Mouse (Mus musculus): Measurements from ENCODE around the gene Col5a2. TPM values are rescaled to one million over a fixed set of nuclear protein-coding genes. Genes with fewer than 3 reads are reported as not detected.
"Not testable (repeated sequence)": the region's sequence is repeated elsewhere in the genome, so short reads cannot be mapped to it uniquely, and the experiment has no call there.

Col5a2 gene
- total and polyA plus RNA-seq, 2 experiments from 2014 or later = 5.7 to 37.0 TPM

- no peaks in the 10 kb centered on the region for H3K27me3 ChIP-seq (ENCODE audit: insufficient read depth, low read length)
- no peak overlapping the region for H3K27ac ChIP-seq (ENCODE audit: low read depth, low read length)
- H3K4me3 ChIP-seq (ENCODE audit: low read depth, low read length) = no peak overlapping the region
- no peak overlapping the region for H3K9ac ChIP-seq
- no peak for ATAC-seq
- H3K4me1 ChIP-seq (ENCODE audit: insufficient read depth) = no peaks in the 10 kb centered on the region
- no peaks in the 10 kb centered on the region for H3K9me3 ChIP-seq (ENCODE audit: low read length)
- no peak for DNase-seq
- H3K4me2 ChIP-seq (ENCODE audit: low read depth) = no peak overlapping the region
- no peaks in the 10 kb centered on the region for H3K36me3 ChIP-seq (ENCODE audit: insufficient read depth)
- TF ChIP-seq CTCF (IDR thresholded peaks at IDR 0.05; ENCODE audit: low read depth) = no peak
- WGBS = 76% methylated on average over 4 of the region's 4 CpGs
These were observed 72.6 kb downstream of the Col5a2 start for GRCm38 (mm10) chr1:45430520-45430919.

GRCm38 (mm10) chr1:45429145-45429544 lies 73.9 kb downstream of the Col5a2 start:
- not testable (repeated sequence) for H3K4me3 ChIP-seq (ENCODE audit: low read depth, low read length); H3K9ac ChIP-seq; H3K4me1 ChIP-seq (ENCODE audit: insufficient read depth); ATAC-seq; DNase-seq; H3K27me3 ChIP-seq (ENCODE audit: insufficient read depth, low read length); H3K4me2 ChIP-seq (ENCODE audit: low read depth); H3K9me3 ChIP-seq (ENCODE audit: low read length); H3K27ac ChIP-seq (ENCODE audit: low read depth, low read length); H3K36me3 ChIP-seq (ENCODE audit: insufficient read depth)
- WGBS = 88% methylated on average over 5 of the region's 5 CpGs

DNA sequence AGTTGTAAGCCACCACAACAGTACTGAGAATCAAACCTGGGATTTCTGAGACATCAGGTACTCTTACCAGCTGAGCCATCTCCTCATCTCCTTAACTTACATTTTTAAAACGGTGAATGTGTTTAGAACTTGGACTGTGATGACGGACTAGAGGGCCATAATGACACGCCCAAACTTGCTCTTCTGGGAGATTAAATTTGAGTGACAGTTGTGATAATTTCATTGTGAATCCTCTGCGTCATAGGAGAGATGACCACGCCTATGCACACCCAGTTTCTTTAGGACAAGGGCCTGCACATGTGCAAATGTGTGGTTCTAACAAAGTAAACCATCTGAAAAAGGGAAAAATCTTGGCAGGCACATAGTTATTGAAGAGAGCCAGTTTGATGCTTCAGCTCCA lies 79.2 kb downstream of the Col5a2 start:
- TF ChIP-seq CTCF (IDR thresholded peaks at IDR 0.05; ENCODE audit: low read depth) = no peak
- no peaks in the 10 kb centered on the region for H3K36me3 ChIP-seq (ENCODE audit: insufficient read depth)
- H3K4me1 ChIP-seq (ENCODE audit: insufficient read depth) = no peaks in the 10 kb centered on the region
- H3K9ac ChIP-seq = no peak overlapping the region
- H3K27me3 ChIP-seq (ENCODE audit: insufficient read depth, low read length) = no peaks in the 10 kb centered on the region
- H3K9me3 ChIP-seq (ENCODE audit: low read length) = no peaks in the 10 kb centered on the region
- ATAC-seq (no peak), DNase-seq (no peak)
- H3K4me3 ChIP-seq (ENCODE audit: low read depth, low read length) = no peak overlapping the region
- WGBS = 87% methylated on average over 5 of the region's 5 CpGs
- no peak overlapping the region for H3K27ac ChIP-seq (ENCODE audit: low read depth, low read length)
- H3K4me2 ChIP-seq (ENCODE audit: low read depth) = no peak overlapping the region

GRCm38 (mm10) chr1:45420554-45420953 lies 82.5 kb downstream of the Col5a2 start:
- TF ChIP-seq CTCF (IDR thresholded peaks at IDR 0.05; ENCODE audit: low read depth) = no peak
- no peaks in the 10 kb centered on the region for H3K4me1 ChIP-seq (ENCODE audit: insufficient read depth)
- H3K4me3 ChIP-seq (ENCODE audit: low read depth, low read length) = no peak overlapping the region
- no peak for ATAC-seq
- no peak overlapping the region for H3K9ac ChIP-seq
- no peak overlapping the region for H3K4me2 ChIP-seq (ENCODE audit: low read depth)
- no peak for DNase-seq
- no peaks in the 10 kb centered on the region for H3K9me3 ChIP-seq (ENCODE audit: low read length)
- H3K36me3 ChIP-seq (ENCODE audit: insufficient read depth) = no peaks in the 10 kb centered on the region
- H3K27ac ChIP-seq (ENCODE audit: low read depth, low read length) = no peak overlapping the region
- H3K27me3 ChIP-seq (ENCODE audit: insufficient read depth, low read length) = no peaks in the 10 kb centered on the region

DNA sequence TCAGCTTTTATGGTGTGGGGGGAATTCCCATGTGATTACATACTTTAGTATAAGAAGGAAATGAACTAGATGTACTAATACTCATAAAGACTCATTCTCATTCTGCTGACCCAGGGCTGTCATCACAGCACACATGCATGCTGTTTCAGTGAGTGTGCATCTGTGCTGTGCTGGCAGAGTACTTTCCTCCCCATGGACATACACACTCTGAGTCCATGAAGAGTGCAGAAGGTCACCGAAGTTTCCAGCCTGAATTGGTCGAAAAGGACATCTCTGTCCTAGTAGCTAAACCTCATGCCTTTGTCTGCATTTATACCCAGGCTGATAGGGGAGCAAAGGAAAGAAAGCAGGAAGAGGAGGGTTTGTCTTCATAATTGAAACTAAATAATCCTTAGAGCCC lies 83.2 kb downstream of the Col5a2 start:
- Histone ChIP-seq H3K4me3 (ENCODE audit: low read depth, low read length) (no peak overlapping the region), H3K9ac (no peak overlapping the region), H3K27ac (ENCODE audit: low read depth, low read length) (no peak overlapping the region), H3K4me2 (ENCODE audit: low read depth) (no peak overlapping the region), H3K36me3 (ENCODE audit: insufficient read depth) (no peaks in the 10 kb centered on the region), H3K4me1 (ENCODE audit: insufficient read depth) (no peaks in the 10 kb centered on the region), H3K27me3 (ENCODE audit: insufficient read depth, low read length) (no peaks in the 10 kb centered on the region), H3K9me3 (ENCODE audit: low read length) (no peaks in the 10 kb centered on the region)
- DNase-seq (no peak), ATAC-seq (no peak)
- TF ChIP-seq CTCF (IDR thresholded peaks at IDR 0.05; ENCODE audit: low read depth) = no peak
- WGBS = 78% methylated on average over 2 of the region's 2 CpGs

GRCm38 (mm10) chr1:45381866-45382265 lies 121.2 kb downstream of the Col5a2 start:
- no peaks in the 10 kb centered on the region for H3K4me1 ChIP-seq (ENCODE audit: insufficient read depth)
- no peak overlapping the region for H3K4me3 ChIP-seq (ENCODE audit: low read depth, low read length)
- no peaks in the 10 kb centered on the region for H3K9me3 ChIP-seq (ENCODE audit: low read length)
- TF ChIP-seq CTCF (IDR thresholded peaks at IDR 0.05; ENCODE audit: low read depth) = no peak
- no peaks in the 10 kb centered on the region for H3K36me3 ChIP-seq (ENCODE audit: insufficient read depth)
- no peak overlapping the region for H3K4me2 ChIP-seq (ENCODE audit: low read depth)
- H3K27me3 ChIP-seq (ENCODE audit: insufficient read depth, low read length) = no peaks in the 10 kb centered on the region
- no peak for ATAC-seq
- H3K27ac ChIP-seq (ENCODE audit: low read depth, low read length) = no peak overlapping the region
- WGBS = 96% methylated on average over 2 of the region's 2 CpGs
- no peak overlapping the region for H3K9ac ChIP-seq
- no peak for DNase-seq

DNA sequence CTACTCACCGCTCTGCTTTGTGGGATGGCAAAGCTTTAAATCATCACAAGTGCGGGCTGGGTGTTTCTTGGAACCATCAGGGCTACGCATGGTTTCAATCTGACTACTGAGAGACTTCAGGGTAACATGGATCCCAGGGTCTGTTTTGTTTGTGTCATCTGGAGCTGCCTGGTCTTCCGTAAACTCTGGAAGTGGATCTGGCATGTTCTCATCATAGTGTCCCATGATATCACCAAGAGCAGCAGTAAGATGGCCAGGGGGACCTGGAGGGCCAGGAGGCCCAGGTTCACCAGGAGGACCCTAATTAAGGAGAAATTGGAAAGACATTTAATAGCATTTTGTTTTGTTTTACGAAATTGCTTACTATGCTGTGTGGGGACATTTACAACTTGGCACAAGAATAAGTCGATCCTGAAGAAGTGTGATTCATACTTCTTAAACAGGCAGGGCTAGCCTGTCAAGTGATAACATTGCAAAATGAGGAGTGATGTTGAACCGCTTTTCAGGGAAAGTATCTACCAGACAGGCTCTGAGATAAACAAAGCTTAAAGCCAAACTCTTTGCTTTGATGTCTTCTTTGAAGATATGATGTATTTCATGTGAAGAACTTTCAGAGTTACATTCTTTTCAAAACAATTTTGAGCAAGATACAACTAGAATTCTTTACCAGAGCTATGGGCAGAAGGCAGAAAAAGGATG lies 122.9 kb downstream of the Col5a2 start:
- no peak for DNase-seq
- Histone ChIP-seq H3K4me3 (ENCODE audit: low read depth, low read length) (no peak overlapping the region), H3K27me3 (ENCODE audit: insufficient read depth, low read length) (no peaks in the 10 kb centered on the region), H3K4me2 (ENCODE audit: low read depth) (no peak overlapping the region), H3K4me1 (ENCODE audit: insufficient read depth) (no peaks in the 10 kb centered on the region), H3K9me3 (ENCODE audit: low read length) (no peaks in the 10 kb centered on the region), H3K27ac (ENCODE audit: low read depth, low read length) (no peak overlapping the region), H3K9ac (no peak overlapping the region), H3K36me3 (ENCODE audit: insufficient read depth) (no peaks in the 10 kb centered on the region)
- no peak for TF ChIP-seq CTCF (IDR thresholded peaks at IDR 0.05; ENCODE audit: low read depth)
- 82% methylated on average over 7 of the region's 7 CpGs for WGBS
- ATAC-seq = no peak
